Mouse (Mus musculus): ENCODE data around the gene Itih4. TPM values are rescaled to one million over a fixed set of nuclear protein-coding genes. Genes with fewer than 3 reads are reported as not detected.

Itih4 gene
- 1 to 10 TPM; 3.1 to 5.7 (median 4.7) TPM for total RNA-seq (2022)

GRCm38 (mm10) chr14:30886204-30886603 is at the start of gene Itih4:
Itih4 (plus strand) TSS chr14:30886476.
- no peak for DNase-seq (ENCODE audit: low spot score)

- DNase-seq (ENCODE audit: low spot score): no peak
Measured at GRCm38 (mm10) chr14:30837416-30837996, 48.8 kb upstream of the Itih4 start.

DNA sequence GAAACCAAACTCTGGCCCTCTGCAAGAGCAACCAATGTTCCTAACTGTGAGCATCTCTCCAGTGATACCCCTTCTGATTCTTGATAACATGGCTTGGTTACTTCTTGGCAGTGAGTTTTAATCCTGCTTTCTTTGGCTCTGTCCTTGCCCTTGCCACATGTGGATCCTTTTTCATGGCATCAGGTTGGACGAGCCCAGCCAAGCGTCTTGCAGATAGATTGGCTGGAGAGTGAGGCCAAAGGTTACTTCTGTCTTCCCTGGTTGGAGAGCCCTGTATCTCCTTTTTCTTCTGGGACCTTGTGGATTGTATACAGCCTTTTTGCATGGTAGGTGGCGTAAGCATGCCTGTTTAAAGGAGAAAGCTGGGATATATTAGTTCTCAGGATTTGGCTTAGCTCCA is 42.6 kb upstream of the Itih4 start:
- DNase-seq (ENCODE audit: low spot score): no peak

GRCm38 (mm10) chr14:30850504-30850903 is 35.8 kb upstream of the Itih4 start:
- DNase-seq (ENCODE audit: low spot score): no peak

- no peak for DNase-seq (ENCODE audit: low spot score)
Measured at GRCm38 (mm10) chr14:30852325-30852724, 34.0 kb upstream of the Itih4 start.

GRCm38 (mm10) chr14:30855316-30855715 is 31.0 kb upstream of the Itih4 start:
- no peak for DNase-seq (ENCODE audit: low spot score)

- no peak for DNase-seq (ENCODE audit: low spot score)
Measured at GRCm38 (mm10) chr14:30856885-30857507, 29.3 kb upstream of the Itih4 start.

DNA sequence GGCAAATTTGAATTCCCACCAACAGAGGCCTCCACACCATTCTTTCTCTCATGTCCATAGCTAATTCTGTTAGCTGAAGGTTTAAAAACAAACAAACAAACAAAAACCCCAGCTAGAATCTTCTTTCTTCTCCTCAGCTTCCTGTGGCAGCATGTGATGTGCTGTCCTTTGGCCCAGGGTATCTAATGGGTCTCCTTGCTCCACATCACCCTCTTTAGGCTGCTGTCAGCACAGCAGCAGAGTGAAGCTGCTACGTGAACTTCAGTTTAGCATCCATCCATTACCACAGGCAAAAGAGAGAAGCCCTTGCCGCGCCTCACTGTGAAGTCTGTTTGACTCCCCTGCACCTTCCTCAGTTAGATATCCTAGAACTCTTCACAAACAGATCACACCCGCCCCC is 28.3 kb upstream of the Itih4 start:
- DNase-seq (ENCODE audit: low spot score): no peak

DNA sequence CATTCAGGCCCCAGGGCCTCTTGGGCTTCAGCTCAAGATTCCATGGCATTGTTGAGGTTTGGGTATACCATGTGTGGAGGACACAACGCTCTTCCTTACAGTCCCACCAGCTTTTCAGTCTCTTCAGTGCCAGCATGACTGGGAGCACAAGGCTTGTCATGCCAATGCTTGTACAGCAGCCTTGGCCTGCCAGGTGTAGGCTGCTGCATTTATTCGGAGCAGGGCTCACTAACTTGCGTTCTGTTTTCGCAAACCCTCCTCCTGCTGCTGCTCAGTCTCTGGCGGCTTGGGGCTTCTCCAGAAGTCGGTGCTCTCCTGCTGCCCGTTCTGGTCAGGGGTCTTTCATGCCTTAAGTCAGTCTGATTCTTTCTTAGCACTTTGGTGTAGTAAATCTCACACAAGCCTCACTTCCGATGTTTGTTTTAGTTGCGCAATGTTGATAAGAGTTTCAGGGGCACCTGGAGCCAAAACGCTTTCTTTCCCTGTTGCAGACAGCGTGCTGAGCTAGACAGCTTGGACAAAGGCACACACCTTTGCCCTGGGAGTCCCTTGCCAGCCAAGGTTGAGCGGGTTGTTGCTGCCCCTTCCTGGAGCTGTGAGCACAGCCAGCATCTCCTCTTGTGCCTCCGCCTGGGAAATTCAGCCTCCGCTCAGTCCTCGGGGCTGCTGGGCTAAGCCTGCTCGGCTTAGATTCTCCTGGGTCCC is 24.7 kb upstream of the Itih4 start:
- DNase-seq (ENCODE audit: low spot score): no peak

DNA sequence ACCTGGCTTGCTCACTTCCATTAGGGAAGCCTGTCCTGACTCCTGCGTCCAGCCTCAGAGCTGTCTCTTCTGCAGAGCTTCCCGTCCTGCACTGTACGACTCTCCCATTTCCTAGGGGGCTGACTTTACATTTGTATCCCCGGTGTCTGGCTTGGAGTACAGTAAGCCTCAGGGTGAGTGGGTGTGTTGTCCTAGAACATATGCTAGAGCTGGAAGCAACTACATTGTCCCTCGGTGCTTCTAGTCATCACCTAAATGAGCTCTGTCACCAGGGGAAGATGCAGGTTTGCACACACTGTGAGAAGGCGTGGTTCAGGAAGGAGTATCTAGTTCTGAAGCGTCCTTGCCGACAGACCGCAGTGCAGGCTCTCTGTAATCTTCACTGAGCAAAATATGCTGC is 23.9 kb upstream of the Itih4 start:
- DNase-seq (ENCODE audit: low spot score): no peak

DNA sequence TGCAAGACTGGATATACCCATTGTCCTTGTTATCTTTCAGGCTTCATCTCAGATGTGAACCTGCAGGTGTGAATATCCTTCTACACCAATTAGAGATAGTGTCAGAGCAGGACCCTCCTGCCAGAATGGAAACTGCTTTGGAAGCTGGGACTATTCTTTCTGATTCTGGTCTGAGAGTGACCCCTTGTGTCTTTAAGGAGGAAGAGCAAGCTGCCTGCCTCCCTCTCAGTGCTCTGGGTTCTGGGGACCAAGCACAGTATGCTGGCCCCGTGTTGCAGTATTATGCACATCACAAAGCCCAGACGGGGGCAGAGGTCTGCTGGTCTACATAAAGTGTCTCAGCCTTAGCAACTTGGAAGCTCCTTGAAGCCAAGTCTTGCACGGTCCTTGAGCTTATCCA is 21.0 kb upstream of the Itih4 start:
- DNase-seq (ENCODE audit: low spot score): no peak

DNA sequence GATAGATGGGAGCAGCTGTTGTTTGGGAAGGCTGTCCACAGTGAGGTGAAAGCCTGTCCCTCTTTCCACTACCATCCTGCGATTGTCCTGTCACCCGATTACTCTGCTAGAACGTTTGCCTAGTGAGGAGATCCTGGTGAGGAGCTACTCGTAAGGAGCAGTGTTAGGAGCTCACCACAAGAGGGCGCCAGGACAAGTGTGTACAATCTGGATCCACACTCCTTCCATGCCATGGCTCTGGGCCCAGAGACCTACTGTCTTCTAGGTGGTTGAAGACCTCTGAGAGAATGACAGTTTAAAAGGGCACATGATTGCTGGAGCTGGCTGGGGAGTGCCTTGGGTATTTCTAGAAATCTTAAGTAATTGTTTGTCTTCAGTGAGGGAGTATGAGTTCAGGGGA is 19.2 kb upstream of the Itih4 start:
- DNase-seq (ENCODE audit: low spot score): peak; percentile 76

DNA sequence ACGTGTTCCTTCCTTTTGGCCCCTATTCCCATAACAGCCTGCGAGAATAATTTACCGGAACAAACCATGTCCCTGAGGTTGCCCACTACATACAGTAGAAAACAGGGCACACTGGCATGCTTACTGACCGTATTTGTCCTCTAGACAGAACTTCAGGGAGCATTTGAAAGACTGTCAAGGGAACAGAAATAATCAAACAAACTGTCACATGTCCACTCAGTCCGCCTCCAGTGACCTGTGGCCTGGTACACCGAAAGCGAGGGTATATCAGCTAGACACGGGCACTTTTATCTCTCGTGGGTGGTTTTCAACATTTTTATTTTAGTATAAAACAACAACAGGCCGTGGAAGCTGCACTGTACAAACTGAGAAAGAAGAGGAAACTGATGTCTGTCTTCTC is 17.4 kb upstream of the Itih4 start:
- no peak for DNase-seq (ENCODE audit: low spot score)

DNA sequence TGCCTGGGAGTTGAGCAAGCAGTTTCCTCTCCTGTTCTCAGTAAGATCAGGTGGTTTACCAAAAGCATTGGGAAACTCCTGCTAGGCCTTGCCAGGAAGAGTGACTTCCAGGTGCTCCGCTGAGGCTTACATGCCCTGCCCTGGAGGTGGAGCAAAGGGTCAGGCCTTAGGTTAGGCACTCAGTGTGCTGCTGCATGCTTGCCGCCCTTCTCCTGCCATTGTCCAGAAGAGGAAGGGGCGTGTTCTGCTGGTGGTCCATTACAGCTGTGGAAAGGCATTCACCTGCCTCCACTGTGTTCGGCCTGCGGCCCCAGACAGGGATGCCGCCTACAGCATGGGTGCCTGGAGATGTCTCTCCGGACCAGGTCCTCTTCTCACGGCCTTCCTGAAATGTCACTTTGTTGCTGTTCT is 16.9 kb upstream of the Itih4 start:
- peak; percentile 72 for DNase-seq (ENCODE audit: low spot score)

GRCm38 (mm10) chr14:30870206-30871147 is 15.8 kb upstream of the Itih4 start:
- peak; percentile 51 for DNase-seq (ENCODE audit: low spot score)

- DNase-seq (ENCODE audit: low spot score): no peak
Measured at GRCm38 (mm10) chr14:30874095-30874700, 12.1 kb upstream of the Itih4 start.

GRCm38 (mm10) chr14:30875130-30875865 is 11.0 kb upstream of the Itih4 start:
- DNase-seq (ENCODE audit: low spot score): no peak

- no peak for DNase-seq (ENCODE audit: low spot score)
Measured at GRCm38 (mm10) chr14:30875955-30876354, 10.3 kb upstream of the Itih4 start.

DNA sequence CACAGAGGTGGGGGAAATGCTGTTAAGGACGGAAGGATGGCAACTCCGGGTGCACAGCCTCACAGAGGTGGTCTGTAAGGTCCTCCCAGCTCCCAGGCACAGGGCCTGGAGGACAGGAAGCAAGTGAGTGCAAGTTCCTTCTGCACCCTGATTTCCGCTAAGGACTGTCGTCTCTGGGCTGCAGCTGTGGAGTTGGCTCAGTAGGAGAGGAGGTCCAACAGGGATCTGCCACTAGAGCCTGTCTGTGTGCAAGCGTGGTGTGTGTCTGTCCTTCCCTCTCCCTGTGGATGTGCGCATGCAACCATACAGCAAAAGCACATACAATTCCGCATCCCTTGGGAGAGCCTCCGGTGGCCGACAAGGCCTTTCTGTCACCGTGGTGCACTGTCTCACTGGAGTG is 9.8 kb upstream of the Itih4 start:
- no peak for DNase-seq (ENCODE audit: low spot score)

DNA sequence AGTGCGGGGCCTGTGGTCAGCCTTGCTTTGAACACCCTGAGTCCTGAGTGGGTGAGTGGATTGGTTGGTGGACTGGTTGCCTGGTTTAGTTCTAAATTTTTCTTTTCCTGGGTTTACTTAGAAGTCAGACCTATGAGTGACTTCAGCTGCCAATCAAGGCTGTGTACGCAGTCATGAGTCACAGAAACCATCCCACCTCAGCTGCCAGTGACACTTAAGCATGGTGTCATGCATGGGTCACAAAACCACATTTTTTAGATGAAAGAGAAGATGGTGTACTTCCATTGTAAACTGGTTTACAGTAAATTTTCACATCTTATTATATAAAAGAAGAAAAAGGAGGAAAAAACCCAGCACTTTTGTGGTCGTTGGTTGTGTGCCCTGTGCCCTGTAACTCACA is 8.4 kb upstream of the Itih4 start:
- DNase-seq (ENCODE audit: low spot score): no peak

Measured in heart, adult 8-10 months (tissue).